Mouse (Mus musculus): ENCODE measurements around the gene Olfr782.
"Not testable (repeated sequence)": the region's sequence is repeated elsewhere in the genome, so short reads cannot be mapped to it uniquely, and the experiment has no call there.

The Olfr782 gene

DNA sequence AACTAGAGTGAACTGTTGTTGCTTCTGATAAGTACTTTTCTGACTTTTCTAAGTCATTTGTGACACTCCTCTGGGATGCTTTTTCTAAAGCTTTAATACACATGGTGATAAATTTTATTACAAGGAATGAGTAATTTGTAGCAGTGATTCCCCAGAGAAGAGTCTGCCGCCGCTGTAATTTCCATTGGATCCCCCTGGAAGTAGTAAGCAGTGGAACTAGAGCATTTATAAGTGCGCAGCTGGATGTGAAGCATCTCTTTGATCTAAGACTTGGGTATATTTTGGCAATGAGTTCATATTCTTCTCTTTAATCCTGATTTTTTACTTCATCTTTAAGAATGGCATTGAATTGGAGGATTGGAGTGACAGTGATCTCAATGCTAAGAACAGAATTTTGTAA lies at the start of gene Olfr782:
TSS of gene Olfr782 (plus strand) at position 301 of the 400 bp plus-strand sequence.
- DNase-seq (ENCODE audit: low read depth, low spot score), result no peak

DNA sequence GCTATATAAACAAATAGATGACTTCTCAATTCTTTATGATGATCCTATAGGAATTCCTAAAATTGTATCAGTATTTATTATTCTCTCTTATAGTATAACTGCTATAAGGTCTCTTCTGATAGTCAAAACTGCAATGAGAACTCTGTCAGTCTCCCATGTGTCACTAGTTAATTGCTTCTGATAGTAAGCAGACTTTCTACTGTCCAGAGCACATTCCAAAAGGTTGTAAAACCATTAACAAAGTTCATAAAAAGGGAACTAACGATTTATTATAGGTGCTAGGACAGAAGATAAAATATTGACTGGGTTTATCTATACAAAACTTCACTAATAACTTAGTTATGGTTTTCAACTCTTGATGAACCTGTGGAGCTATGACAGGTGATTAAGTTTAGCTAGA lies 35.7 kb upstream of the Olfr782 start:
- DNase-seq (ENCODE audit: low read depth, low spot score), result not testable (repeated sequence)

DNA sequence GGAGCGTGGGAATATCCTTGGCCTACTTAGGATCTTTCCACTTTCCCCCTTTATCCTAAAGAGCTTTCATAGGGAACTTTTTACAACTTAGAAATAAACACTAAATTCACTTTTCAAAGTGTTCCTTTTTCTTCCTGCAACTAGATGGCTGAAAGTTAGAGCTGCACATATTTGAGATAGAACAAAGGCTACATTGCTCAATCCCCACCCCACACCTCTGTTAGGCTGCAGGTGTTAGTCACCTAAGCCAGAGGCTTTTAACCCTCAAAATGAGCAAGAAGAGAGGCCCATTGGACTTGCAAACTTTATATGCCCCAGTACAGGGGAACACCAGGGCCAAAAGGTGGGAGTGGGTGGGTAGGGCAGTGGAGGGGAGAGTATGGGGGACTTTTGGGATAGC lies 35.1 kb upstream of the Olfr782 start:
- not testable (repeated sequence) for DNase-seq (ENCODE audit: low read depth, low spot score)

DNA sequence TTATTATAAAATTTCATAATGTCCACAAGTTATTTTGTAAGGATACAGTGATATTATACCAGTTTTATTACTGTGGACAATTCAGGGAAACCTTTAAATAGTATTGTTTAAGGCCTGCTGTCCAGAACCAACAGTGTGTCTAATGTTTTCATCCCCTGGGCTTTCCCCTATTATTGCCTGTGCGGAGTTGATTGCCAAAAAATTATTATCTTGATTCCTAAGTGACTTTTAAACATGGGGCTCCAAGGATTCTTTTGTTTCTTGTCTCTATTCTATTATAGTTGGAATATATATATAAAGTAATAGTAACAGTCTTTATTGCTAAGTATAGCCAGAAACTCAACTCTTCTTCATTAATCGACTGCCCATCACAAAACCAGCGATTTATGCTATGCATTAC lies 30.8 kb upstream of the Olfr782 start, which contains the start of gene Olfr780:
TSS of gene Olfr780 (plus strand) at position 301 of the 400 bp plus-strand sequence.
- DNase-seq (ENCODE audit: low read depth, low spot score), result no peak

DNA sequence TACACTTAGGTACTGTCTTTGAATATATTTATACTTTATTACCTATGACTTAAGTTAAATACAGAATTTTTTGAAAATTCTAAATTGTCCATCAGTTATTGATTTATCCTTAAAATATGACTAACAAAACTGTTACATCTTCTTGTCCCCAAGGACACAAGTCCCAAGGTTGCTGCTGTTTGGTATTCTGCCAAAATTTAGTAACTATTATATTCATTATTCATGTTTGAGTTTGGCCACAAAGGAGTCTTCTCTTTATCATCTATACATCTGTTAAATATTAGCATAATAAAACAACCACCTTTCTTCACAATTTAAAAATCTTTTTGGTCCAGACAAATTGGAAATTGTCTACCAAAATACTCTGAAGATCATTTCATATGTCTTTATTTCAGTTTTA lies 20.1 kb upstream of the Olfr782 start, which contains the start of gene Olfr781:
TSS of gene Olfr781 (plus strand) at position 301 of the 400 bp plus-strand sequence.
- DNase-seq (ENCODE audit: low read depth, low spot score), result no peak

DNA sequence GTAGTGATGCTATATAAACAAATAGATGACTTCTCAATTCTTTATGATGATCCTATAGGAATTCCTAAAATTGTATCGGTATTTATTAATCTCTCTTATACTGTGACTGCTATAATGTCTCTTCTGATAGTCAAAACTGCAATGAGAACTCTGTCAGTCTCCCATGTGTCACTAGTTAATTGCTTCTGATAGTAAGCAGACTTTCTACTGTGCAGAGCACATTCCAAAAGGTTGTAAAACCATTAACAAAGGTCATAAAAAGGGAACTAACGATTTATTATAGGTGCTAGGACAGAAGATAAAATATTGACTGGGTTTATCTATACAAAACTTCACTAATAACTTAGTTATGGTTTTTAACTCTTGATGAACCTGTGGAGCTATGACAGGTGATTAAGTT lies 3.8 kb downstream of the Olfr782 start:
- DNase-seq (ENCODE audit: low read depth, low spot score), result not testable (repeated sequence)

DNA sequence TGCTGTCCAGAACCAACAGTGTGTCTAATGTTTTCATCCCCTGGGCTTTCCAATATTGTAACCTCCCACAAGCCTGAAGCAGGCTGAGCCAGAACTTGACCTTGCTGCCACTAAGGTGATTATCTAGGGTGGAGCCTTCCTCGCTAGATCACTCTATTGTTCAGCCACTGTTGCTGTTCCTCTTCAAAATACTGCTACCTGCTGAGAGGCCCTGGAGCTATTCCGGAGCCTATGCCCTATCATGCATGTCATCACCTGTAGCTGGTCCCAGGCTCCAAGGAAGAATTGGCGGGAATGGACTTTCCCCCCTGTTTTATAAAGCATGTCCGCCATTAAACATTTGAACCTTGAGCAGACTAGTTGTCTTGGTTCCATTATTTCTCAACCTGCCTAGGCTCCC lies 7.8 kb downstream of the Olfr782 start:
- not testable (repeated sequence) for DNase-seq (ENCODE audit: low read depth, low spot score)

DNA sequence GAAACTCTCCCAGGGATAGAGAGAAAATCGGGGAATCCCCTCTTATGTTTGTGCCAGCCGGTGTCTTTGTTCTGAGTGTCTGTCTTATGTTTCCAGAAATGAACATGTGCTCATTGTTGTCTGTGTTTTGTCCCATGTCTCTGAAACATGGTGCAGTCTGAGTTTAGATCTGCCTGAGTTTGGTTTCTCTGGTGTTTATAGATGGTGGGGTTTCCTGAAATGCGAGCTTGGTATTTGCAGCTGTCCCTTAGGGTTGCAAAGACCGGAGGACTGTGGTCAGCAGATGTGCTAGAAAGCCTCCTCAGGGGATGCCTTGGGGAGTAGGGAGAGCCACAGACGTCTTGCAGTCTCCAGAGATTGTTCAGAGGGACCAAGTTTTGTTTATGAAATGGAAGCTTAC lies 8.7 kb downstream of the Olfr782 start:
- no peak for DNase-seq (ENCODE audit: low read depth, low spot score)

DNA sequence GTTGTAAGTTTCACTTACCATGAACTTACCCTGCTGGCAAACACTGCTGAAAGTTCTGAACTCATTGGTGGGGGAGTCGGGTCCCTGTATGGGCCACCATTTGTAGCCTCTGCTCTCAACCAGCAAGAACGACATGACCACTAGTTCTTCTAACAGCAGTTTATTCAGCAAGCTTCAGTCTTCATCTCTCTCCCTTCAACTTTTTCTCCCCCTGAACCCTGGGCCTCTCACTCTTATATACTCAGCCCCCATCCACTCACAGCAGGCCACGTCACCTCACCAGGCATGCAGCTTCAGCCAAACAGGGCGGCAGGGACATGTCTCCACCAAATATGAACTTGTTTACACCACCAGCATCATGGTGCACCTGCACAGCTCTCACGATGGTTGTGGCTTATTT lies 25.4 kb downstream of the Olfr782 start:
- not testable (repeated sequence) for DNase-seq (ENCODE audit: low read depth, low spot score)

DNA sequence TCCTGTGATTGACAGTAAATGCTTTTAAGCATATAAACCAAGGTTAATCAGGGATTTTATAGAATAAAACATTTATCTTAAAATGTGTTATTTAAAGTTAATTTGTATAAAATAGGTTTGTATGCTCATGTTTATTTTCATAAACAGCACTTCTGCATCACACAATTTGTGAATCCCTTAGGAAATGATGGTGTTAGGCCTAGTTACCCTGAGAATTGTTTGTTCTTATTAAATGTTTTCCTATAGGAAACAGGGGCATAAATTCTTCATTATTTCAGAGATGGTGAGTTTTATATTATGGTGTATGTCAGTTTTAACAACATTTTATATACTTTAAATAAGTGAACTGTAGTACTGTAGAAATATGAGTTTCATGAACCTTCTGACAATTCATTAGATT lies 35.1 kb downstream of the Olfr782 start, which contains the start of gene Olfr784:
TSS of gene Olfr784 (plus strand) at position 301 of the 400 bp plus-strand sequence.
- DNase-seq (ENCODE audit: low read depth, low spot score), result no peak

DNA sequence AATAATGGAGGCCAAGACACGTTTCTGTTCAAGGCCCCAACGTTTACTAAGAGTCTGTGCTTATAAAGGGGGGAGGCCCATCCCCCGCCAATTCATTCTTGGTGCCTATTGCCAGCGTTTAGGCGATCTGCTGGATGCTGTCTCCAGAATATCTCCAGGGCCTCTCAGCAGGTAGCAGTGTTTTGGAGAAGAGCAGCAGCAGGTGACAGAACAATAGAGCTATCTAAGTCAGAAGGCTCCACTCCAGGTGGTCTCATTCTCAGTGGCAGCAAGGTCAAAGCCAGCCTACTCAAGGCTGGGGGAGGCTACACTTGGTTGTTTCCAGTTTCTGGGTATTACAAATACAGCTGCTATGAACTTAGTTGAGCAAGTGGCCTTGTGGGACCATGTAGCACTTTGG lies 52.2 kb downstream of the Olfr782 start:
- no peak for DNase-seq (ENCODE audit: low read depth, low spot score)

Data from 3T3-L1 (cell line).